Mouse (Mus musculus) testis, postnatal 14 days (tissue): ENCODE data around the gene Gtf2i.
A peak's percentile ranks its signal among the peaks of the same experiment; 100 is the strongest.

Experiments used
- DNase-seq: peaks from one replicate; pipeline ENCODE4 v3.0.0; 2021; ENCODE audit warnings: low spot score

Gtf2i gene

GRCm38 (mm10) chr5:134209931-134210554, 104.5 kb downstream of the Gtf2i start:
- DNase-seq: peak; percentile 74

- DNase-seq: no peak
Observed at GRCm38 (mm10) chr5:134206721-134207120, 107.8 kb downstream of the Gtf2i start.

GRCm38 (mm10) chr5:134193664-134194063, 120.9 kb downstream of the Gtf2i start:
- no peak for DNase-seq

GRCm38 (mm10) chr5:134188571-134188970, 126.0 kb downstream of the Gtf2i start:
- no peak for DNase-seq
